Mouse (Mus musculus) c-Kit-positive CD71-positive TER-119-positive erythroid progenitor cells, embryonic 14.5 days (primary cell): Measurements from ENCODE around the gene Gm6657.

ENCODE experiments used
- DNase-seq: peaks from one replicate; pipeline ENCODE4 v3.0.0-alpha.2; 2013; ENCODE audit warnings: low spot score

The Gm6657 gene

GRCm38 (mm10) chr12:78193942-78194341 is at the start of gene Gm6657:
Gene Gm6657, plus strand, starts transcription at chr12:78194242.
- DNase-seq: no peak

GRCm38 (mm10) chr12:78153308-78154002 is 40.6 kb upstream of the Gm6657 start:
- no peak for DNase-seq

- DNase-seq: no peak
Measured at GRCm38 (mm10) chr12:78170178-78170577, 23.9 kb upstream of the Gm6657 start.

- DNase-seq: no peak
Measured at GRCm38 (mm10) chr12:78173945-78174344, 20.1 kb upstream of the Gm6657 start.

GRCm38 (mm10) chr12:78174671-78175070 is 19.4 kb upstream of the Gm6657 start:
- no peak for DNase-seq

- no peak for DNase-seq
Measured at GRCm38 (mm10) chr12:78181452-78181851, 12.6 kb upstream of the Gm6657 start.

GRCm38 (mm10) chr12:78195368-78195767 is 1.3 kb downstream of the Gm6657 start:
- DNase-seq: no peak

- no peak for DNase-seq
Measured at GRCm38 (mm10) chr12:78203646-78204045, 9.6 kb downstream of the Gm6657 start.

DNA sequence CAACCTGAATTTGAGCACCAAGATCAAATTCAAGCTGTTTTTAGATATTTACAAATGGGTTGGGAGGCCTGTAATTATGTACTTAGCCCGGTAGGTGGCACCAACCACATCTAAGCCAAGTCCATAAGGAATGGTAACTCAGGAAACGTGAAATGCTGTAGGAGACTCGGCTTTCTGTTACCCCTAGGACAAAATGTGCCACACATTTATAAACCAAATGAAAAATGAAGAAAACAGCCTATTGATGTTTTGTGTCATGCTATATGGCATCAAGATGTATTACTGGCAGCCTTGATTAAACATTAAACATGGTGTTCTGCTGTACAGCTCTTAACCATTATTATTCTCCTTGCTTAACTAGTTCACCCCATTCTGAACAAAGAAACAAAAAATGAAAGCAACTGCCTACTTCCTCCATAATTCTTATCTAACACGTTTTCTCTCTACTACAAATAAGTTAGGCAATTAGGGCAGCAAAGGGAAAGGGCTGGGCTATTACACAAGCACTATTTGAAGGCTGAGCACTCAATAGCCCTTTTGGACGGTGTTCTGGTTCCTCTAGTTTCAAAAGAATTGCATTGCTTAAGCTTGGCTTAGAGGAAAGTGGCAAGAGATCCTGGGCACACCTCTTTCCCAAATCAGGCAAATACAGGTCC is 12.0 kb downstream of the Gm6657 start:
- DNase-seq: peak; percentile 66

DNA sequence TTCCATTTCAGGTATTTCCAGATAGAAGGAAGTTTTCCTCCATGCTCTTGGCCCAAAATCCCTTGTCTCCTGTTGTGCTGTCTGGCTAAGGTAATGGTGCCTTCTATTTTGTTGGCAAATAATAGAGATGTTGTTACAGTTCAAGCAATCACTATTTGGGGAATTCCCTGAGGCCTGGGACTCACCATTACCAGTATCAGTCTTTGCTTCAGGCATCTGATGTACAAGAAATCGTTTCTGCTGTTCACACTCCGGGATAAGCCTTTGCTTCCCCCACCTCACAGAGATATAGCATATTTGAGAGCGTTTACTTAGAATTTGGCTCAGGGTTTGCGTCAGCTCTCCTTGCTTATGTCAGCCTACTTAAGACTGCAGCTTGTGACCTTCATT is 12.5 kb downstream of the Gm6657 start:
- DNase-seq: no peak

- DNase-seq: no peak
Measured at GRCm38 (mm10) chr12:78209856-78210255, 15.8 kb downstream of the Gm6657 start.

- DNase-seq: no peak
Measured at GRCm38 (mm10) chr12:78215490-78215889, 21.4 kb downstream of the Gm6657 start.

- DNase-seq: no peak
Measured at GRCm38 (mm10) chr12:78219191-78219825, 25.3 kb downstream of the Gm6657 start.

DNA sequence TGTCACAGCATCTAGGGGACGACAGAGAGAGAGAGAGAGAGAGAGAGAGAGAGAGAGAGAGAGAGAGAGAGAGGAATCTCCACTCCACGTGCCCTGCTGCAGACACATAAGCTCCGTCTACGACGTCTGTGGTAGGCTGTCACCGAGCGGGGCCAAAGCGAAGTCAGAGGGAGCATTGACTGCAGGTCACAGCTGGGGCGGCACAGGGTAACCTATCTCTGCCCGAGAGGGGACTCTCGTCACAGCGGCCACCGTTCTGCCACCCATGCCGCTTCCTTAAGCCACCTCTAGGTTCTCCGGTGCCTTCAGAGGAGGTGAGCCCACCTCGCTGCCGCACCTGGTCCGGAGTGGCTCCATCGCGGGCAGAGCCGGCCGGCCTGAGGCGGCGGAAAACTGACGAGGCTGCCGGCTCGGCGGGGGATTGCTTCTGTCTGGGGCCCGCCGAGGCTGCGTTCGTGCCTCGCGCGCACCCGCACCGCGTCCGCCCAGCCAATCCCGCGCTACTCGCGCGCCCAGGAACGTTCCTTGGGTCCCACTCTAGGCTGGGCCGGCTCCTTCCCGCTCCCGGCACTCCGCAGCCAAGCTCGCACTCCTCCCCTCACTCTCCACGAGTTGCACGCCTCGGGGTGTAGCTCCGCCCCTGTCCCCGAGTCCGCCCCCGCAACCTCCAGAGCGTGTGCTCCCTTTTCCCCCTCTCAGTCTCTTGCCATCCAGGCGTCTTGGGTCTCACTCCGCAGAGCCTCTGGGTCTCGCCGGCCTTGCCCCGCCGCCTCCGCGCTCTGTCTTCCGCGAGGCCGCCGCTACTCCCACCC is 31.9 kb downstream of the Gm6657 start, which contains the start of gene Gphn:
TSS of gene Gphn (plus strand) at position 673 of the 812 bp plus-strand sequence.
- peak; percentile 77 for DNase-seq

GRCm38 (mm10) chr12:78226519-78226875 is 32.5 kb downstream of the Gm6657 start:
- peak; percentile 62 for DNase-seq

- DNase-seq: peak; percentile 34
Measured at GRCm38 (mm10) chr12:78227021-78227932, 33.2 kb downstream of the Gm6657 start.

DNA sequence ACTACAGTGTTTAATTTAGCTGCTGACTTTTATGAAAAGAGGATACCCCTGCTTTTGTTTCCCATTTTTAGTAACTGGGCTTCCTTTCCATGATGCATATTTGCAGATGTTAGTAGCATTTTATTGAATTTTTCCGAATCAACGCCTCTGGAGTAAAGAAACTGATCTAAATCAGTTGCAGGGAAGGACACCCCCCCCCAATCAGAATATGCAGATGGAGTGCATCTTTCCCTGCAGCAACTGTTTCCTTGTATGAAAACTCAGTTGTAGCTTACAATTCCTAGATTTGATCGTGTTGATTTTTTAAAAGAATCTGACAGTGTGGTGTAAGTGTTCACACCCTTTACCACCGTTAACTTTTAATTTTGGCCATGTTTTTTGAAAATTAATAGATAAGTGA is 34.1 kb downstream of the Gm6657 start:
- DNase-seq: no peak

DNA sequence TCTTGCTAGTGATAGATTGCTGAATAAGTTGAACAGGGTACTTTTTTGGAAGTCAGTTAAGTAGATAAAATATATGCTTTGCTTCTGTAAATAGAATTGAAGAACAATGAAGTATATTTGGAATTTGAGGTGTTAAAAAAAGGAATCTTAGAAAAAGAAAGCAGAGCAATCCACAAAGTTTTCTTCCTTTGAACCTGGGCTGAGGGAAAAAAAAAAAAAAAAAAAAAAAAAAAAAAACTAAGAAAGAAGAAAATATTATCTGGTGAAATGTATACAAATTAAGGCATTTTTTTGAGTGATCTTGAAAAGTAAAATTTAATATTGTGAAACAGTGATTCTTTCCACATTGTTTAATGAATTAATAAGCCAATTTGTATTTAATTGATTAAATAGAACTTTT is 38.5 kb downstream of the Gm6657 start:
- no peak for DNase-seq

GRCm38 (mm10) chr12:78248366-78248765 is 54.3 kb downstream of the Gm6657 start:
- no peak for DNase-seq

GRCm38 (mm10) chr12:78249151-78249550 is 55.1 kb downstream of the Gm6657 start:
- no peak for DNase-seq
